Mouse (Mus musculus): Measurements from ENCODE around the gene Krt27. TPM values are rescaled to one million over a fixed set of nuclear protein-coding genes. Genes with fewer than 3 reads are reported as not detected.

Krt27 gene
- total and polyA plus RNA-seq, 3 experiments = not detected

DNA sequence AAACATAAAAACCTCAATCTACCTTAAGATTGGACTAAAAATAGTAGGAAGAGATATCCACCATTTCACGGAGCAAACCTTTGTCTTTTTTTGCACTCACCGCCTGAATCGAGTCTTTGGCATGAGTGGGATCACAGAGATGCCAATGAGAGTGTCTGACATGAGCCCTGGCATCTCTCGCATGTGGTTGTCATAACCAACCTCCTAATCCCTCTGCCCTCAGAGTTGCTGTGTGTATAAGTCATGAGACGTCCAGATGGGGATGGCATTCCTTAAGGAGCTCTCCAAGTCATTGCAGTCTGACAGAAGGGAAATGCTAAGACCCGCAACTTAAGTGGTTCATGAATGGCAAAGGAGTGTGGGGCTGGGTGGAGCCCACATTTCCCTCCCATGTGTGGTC is 40.5 kb upstream of the Krt27 start:
- peaks cover 0 to 8% of the 10 kb centered on the region in 2 experiments; a peak in 2 of 4 replicates for H3K4me1 ChIP-seq (ENCODE audit: control insufficient read depth in 1 of 2, insufficient read depth in 2 of 2)
- in situ Hi-C loops (cut with MboI; ENCODE audit: low pct_ligation_motif_present, low pct_unique_long_range_greater_than_20kb, low sequenced_read_pairs) = loop anchor here (25.0 kb wide), 1 partner anchor 896 kb away; no protein-coding TSS in a partner anchor
- dilution Hi-C loops (cut with MboI; ENCODE audit: extremely low pct_ligation_motif_present, extremely low pct_unique_long_range_greater_than_20kb, low sequenced_read_pairs) = no loop called here
- H3K36me3 ChIP-seq (replicated peaks in 1 of 2; ENCODE audit: control insufficient read depth in 1 of 2, insufficient read depth in 1 of 2, low read length in 1 of 2) = peaks cover 6 to 32% of the 10 kb centered on the region in 2 experiments
- no peak overlapping the region for H3K4me2 ChIP-seq (ENCODE audit: insufficient read depth, low read depth, poor library complexity, severe bottlenecking)
- no peaks in the 10 kb centered on the region for H3K79me2 ChIP-seq (replicated peaks; ENCODE audit: control insufficient read depth, extremely low read depth, insufficient read depth, poor library complexity, severe bottlenecking)
- no peak overlapping the region for H3K27ac ChIP-seq (ENCODE audit: insufficient read depth, low read depth)
- TF ChIP-seq MAFK (IDR thresholded peaks at IDR 0.05; ENCODE audit: insufficient replicate concordance, low read length) (no peak), MYC (IDR thresholded peaks at IDR 0.05; ENCODE audit: low read depth, low read length) (no peak), ZC3H11A (IDR thresholded peaks at IDR 0.05; ENCODE audit: low read depth, low read length) (no peak), RAD21 (IDR thresholded peaks at IDR 0.05; ENCODE audit: low read depth, low read length) (no peak), SMC3 (IDR thresholded peaks at IDR 0.05; ENCODE audit: low read depth, low read length) (no peak), GABPA (IDR thresholded peaks at IDR 0.05; ENCODE audit: insufficient replicate concordance, low read depth, low read length) (no peak), TBP (conservative IDR thresholded peaks at IDR 0.05; ENCODE audit: low read depth, low read length) (no peak), KAT2A (IDR thresholded peaks at IDR 0.05; ENCODE audit: insufficient replicate concordance, low read length) (no peak), BHLHE40 (IDR thresholded peaks at IDR 0.05; ENCODE audit: low read depth, low read length) (no peak), PAX5 (IDR thresholded peaks at IDR 0.05; ENCODE audit: low read length) (no peak), ZKSCAN1 (IDR thresholded peaks at IDR 0.05; ENCODE audit: borderline replicate concordance, low read depth, low read length) (no peak), POLR2AphosphoS2 (IDR thresholded peaks at IDR 0.05; ENCODE audit: low read depth, low read length) (no peak), USF2 (conservative IDR thresholded peaks at IDR 0.05; ENCODE audit: low read depth, low read length) (no peak), JUN (IDR thresholded peaks at IDR 0.05; ENCODE audit: insufficient read depth, low read depth, low read length) (no peak)
- peaks cover 6% of the 10 kb centered on the region for H3K27me3 ChIP-seq (replicated peaks)
- H3K9me3 ChIP-seq (replicated peaks; ENCODE audit: low read length) = no peaks in the 10 kb centered on the region
- H3K9ac ChIP-seq (ENCODE audit: insufficient read depth, low read depth) = no peak overlapping the region
- no peak overlapping the region for H3K4me3 ChIP-seq (replicated peaks in 1 of 3; ENCODE audit: low read depth in 2 of 3, low read length in 2 of 3, poor library complexity in 1 of 3)
- DNase-seq (ENCODE audit: extremely low read depth) = no peak

DNA sequence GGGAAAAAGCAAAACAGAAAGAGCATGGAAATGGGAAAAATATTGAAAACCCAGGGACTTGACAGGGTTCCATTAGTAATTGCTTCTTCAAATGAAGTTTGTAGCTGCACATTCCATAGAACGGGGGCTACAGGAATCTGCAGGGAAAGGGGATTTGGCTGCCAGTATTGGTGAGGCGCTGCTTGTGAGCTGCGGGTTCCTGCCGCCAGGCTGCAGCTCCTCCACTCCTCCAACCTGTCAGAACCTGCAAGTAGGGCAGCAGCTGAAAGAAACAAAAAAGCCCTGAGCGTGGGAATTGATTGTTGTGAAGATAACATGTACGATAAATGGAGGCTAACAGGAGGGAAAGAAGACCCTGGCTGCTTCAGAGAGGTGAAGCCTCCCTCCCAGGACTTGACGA is 40.0 kb upstream of the Krt27 start:
- H3K27me3 ChIP-seq (replicated peaks) = peaks cover 3% of the 10 kb centered on the region
- H3K9me3 ChIP-seq (replicated peaks; ENCODE audit: low read length) = no peaks in the 10 kb centered on the region
- no peak overlapping the region for H3K4me2 ChIP-seq (ENCODE audit: insufficient read depth, low read depth, poor library complexity, severe bottlenecking)
- no peak for TF ChIP-seq POLR2AphosphoS2 (IDR thresholded peaks at IDR 0.05; ENCODE audit: low read depth, low read length)
- TF ChIP-seq JUN (IDR thresholded peaks at IDR 0.05; ENCODE audit: insufficient read depth, low read depth, low read length) = no peak
- TF ChIP-seq KAT2A (IDR thresholded peaks at IDR 0.05; ENCODE audit: insufficient replicate concordance, low read length) = no peak
- no peak for TF ChIP-seq ZNF384 (IDR thresholded peaks at IDR 0.05; ENCODE audit: low read depth, low read length)
- TF ChIP-seq RCOR1 (conservative IDR thresholded peaks at IDR 0.05; ENCODE audit: low read depth, low read length) = no peak
- no peak for TF ChIP-seq UBTF (IDR thresholded peaks at IDR 0.05; ENCODE audit: low read depth, low read length)
- TF ChIP-seq ELF1 (IDR thresholded peaks at IDR 0.05; ENCODE audit: low read depth, low read length) = no peak
- TF ChIP-seq ZC3H11A (IDR thresholded peaks at IDR 0.05; ENCODE audit: low read depth, low read length) = no peak
- TF ChIP-seq NRF1 (IDR thresholded peaks at IDR 0.05; ENCODE audit: low read depth, low read length) = no peak
- no peak for TF ChIP-seq MYC (IDR thresholded peaks at IDR 0.05; ENCODE audit: low read depth, low read length)
- no peak for TF ChIP-seq EP300 (IDR thresholded peaks at IDR 0.05; ENCODE audit: low read length)
- TF ChIP-seq CHD1 (IDR thresholded peaks at IDR 0.05; ENCODE audit: low read depth, low read length) = no peak
- no peak for TF ChIP-seq USF1 (IDR thresholded peaks at IDR 0.05; ENCODE audit: low read depth, low read length)
- TF ChIP-seq IRF4 (IDR thresholded peaks at IDR 0.05; ENCODE audit: low read depth, low read length) = no peak
- TF ChIP-seq CTCF (conservative IDR thresholded peaks at IDR 0.05 in 1 of 2, IDR thresholded peaks at IDR 0.05 in 1 of 2; ENCODE audit: low read depth in 2 of 2, low read length in 2 of 2) = no peak
- TF ChIP-seq NELFE (IDR thresholded peaks at IDR 0.05; ENCODE audit: low read depth, low read length) = no peak
- no peak for TF ChIP-seq MXI1 (IDR thresholded peaks at IDR 0.05; ENCODE audit: low read depth, low read length)
- TF ChIP-seq CHD2 (IDR thresholded peaks at IDR 0.05; ENCODE audit: low read length) = no peak
- no peak for TF ChIP-seq TCF12 (IDR thresholded peaks at IDR 0.05; ENCODE audit: low read depth, low read length)
- DNase-seq (ENCODE audit: extremely low read depth) = no peak
- in situ Hi-C loops (cut with MboI; ENCODE audit: low pct_ligation_motif_present, low pct_unique_long_range_greater_than_20kb, low sequenced_read_pairs) = loop anchor here (25.0 kb wide), 1 partner anchor 896 kb away; no protein-coding TSS in a partner anchor
- dilution Hi-C loops (cut with MboI; ENCODE audit: extremely low pct_ligation_motif_present, extremely low pct_unique_long_range_greater_than_20kb, low sequenced_read_pairs) = no loop called here
- H3K27ac ChIP-seq (ENCODE audit: insufficient read depth, low read depth) = no peak overlapping the region
- H3K4me1 ChIP-seq (ENCODE audit: control insufficient read depth in 1 of 2, insufficient read depth in 2 of 2) = peaks cover 0 to 10% of the 10 kb centered on the region in 2 experiments; a peak in 2 of 4 replicates
- peaks cover 6 to 32% of the 10 kb centered on the region in 2 experiments for H3K36me3 ChIP-seq (replicated peaks in 1 of 2; ENCODE audit: control insufficient read depth in 1 of 2, insufficient read depth in 1 of 2, low read length in 1 of 2)
- H3K79me2 ChIP-seq (replicated peaks; ENCODE audit: control insufficient read depth, extremely low read depth, insufficient read depth, poor library complexity, severe bottlenecking) = no peaks in the 10 kb centered on the region
- H3K9ac ChIP-seq (ENCODE audit: insufficient read depth, low read depth) = no peak overlapping the region
- H3K4me3 ChIP-seq (replicated peaks in 1 of 3; ENCODE audit: low read depth in 2 of 3, low read length in 2 of 3, poor library complexity in 1 of 3) = no peak overlapping the region
